Mouse (Mus musculus): ENCODE results near the gene Naa30. TPM values are rescaled to one million over a fixed set of nuclear protein-coding genes. Genes with fewer than 3 reads are reported as not detected.

Naa30 gene
- 6.2 and 6.9 TPM in 2 replicates for polyA plus RNA-seq (2015; fragmentation: Nextera tagmentation; extraction: Ambion mirVana)

DNA sequence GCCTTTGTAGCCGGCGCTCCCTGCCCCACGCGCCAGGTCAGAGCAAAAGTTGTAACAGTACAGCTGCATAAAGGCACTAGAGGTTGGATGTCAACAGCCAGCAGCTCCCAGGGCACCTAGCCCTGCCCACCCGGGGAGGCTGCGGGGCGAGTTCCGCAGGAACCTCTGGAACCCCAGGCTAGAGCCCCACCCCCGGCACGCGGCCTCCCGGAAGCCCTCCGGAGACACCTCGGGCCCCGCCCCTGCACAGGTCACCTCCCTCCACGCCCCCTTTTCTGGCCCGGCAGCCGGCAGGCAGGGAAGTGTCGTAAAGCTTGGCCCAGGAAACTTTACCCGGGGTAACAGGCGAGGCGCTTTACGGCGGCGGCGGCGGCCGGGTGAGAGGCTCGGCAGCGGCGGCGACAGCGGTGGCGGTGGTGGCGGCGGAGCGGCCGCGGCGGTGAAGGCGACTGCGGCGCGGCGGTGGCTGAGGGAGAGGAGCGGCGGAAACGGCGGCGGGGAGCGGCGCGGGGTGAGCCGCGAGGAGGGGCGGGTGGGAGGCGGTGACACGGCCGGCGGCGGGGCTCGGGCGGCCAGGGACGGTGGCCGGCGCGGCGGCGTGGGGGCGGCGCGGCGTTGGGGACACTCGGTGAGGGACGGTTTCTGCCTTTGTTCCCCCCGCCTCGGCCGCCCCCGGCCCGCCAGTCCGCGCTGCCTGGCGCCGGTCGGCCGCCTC is at the start of gene Naa30:
Gene Naa30, plus strand, starts transcription at position 360 of the 715 bp plus-strand sequence.
- no peaks in the 10 kb centered on the region for H3K9me3 ChIP-seq (ENCODE audit: control insufficient read depth, low read length)
- peak within 1 kb of the TSS; percentile 69 for H3K4me2 ChIP-seq (replicated peaks; ENCODE audit: low read depth)
- peak; percentile 99 for DNase-seq (ENCODE audit: low spot score)
- no peaks in the 10 kb centered on the region for H3K27me3 ChIP-seq (ENCODE audit: control insufficient read depth, insufficient read depth, low read length)
- under 1% methylated on average over 48 of the region's 86 CpGs for WGBS
- TF ChIP-seq EP300 (optimal IDR thresholded peaks at IDR 0.05) (no peak), CTCF (IDR thresholded peaks at IDR 0.05; ENCODE audit: low read depth) (no peak)
- H3K9ac ChIP-seq (ENCODE audit: low read length) = peak within 1 kb of the TSS; percentile 91
- H3K4me3 ChIP-seq (ENCODE audit: low read depth, low read length) = peak within 1 kb of the TSS; percentile 86
- peak; percentile 95 for ATAC-seq (ENCODE audit: low FRiP score, low TSS enrichment)
- H3K36me3 ChIP-seq (ENCODE audit: control insufficient read depth, insufficient read depth, low read length) = no peaks in the 10 kb centered on the region
- peak within 1 kb of the TSS; percentile 89 for H3K27ac ChIP-seq (replicated peaks)
- H3K4me1 ChIP-seq (replicated peaks; ENCODE audit: control insufficient read depth, insufficient read depth) = peaks cover 6% of the 10 kb centered on the region; the same call in 1 of the 2 replicates

DNA sequence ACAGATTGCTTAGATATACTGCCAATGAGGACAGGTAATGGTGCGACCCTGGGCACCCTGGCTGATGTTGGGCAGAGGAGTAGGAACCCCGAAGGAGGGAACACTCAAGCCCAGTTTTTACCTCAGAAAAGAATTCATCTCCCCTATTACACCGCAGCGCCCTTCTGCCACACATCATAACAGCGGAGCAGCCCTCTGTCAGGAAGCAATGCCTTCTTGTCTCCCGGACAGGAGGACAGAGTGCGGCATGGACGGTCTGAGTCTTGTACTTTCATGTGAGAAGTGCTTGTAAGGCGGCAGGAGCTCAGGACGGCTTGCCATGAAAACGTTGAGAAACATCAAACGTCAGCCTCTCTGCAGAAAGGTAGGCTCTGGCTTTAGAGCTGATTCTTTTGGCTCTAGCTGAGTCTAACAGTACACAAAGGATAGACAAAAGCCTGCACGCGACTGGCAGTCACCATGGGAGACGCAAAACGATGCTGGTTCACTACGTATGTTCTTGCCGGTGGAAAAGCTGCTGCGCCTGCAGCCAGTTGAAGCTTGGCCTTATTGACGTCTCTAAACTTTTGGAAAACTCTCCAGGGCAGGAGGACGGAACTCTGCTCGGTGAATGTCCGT is 44.8 kb upstream of the Naa30 start:
- 70% methylated on average over 23 of the region's 23 CpGs for WGBS
- no peak overlapping the region for H3K9ac ChIP-seq (ENCODE audit: low read length)
- no peaks in the 10 kb centered on the region for H3K9me3 ChIP-seq (ENCODE audit: control insufficient read depth, low read length)
- H3K36me3 ChIP-seq (ENCODE audit: control insufficient read depth, insufficient read depth, low read length) = no peaks in the 10 kb centered on the region
- H3K4me1 ChIP-seq (replicated peaks; ENCODE audit: control insufficient read depth, insufficient read depth) = no peaks in the 10 kb centered on the region
- no peak overlapping the region for H3K4me2 ChIP-seq (replicated peaks; ENCODE audit: low read depth)
- H3K27me3 ChIP-seq (ENCODE audit: control insufficient read depth, insufficient read depth, low read length) = no peaks in the 10 kb centered on the region
- DNase-seq (ENCODE audit: low spot score) (no peak), ATAC-seq (ENCODE audit: low FRiP score, low TSS enrichment) (no peak)
- no peak overlapping the region for H3K4me3 ChIP-seq (ENCODE audit: low read depth, low read length)
- H3K27ac ChIP-seq (replicated peaks) = no peak overlapping the region
- TF ChIP-seq CTCF (IDR thresholded peaks at IDR 0.05; ENCODE audit: low read depth) = no peak

DNA sequence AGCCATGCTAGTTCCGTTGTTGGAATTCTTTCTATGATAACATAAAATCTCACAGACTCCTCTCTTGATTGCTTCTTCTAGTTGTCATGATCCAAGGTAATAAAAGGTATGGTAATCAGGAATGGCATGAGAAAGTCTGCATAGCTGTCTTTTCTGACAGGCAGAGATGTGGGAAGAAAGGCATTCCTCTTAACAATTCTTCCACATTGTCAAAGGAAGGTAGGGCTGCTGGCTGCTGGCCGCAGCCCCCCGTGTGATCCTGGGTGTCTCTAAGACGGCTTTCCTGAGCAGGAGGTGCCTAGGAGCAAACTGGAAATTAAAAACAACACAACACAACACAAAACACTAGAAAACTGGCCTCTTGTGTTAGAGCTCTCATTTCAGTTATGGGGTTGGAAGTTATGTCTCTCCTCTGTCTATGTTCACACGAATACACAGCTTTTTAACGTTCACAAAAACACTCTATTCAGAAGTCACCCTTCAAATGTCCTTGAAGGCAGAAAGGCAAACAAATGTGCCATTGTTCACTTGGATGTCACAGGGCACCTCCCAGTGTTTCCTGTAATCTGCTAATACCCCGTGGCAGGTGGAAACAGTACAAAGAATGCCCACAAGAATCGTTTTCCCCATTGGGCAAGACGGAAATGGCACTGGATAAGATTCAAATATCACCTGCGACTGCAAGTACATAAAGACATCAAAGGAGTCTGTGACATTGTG is 43.3 kb upstream of the Naa30 start:
- Histone ChIP-seq H3K4me1 (replicated peaks; ENCODE audit: control insufficient read depth, insufficient read depth) (no peaks in the 10 kb centered on the region), H3K9me3 (ENCODE audit: control insufficient read depth, low read length) (no peaks in the 10 kb centered on the region), H3K9ac (ENCODE audit: low read length) (no peak overlapping the region), H3K27me3 (ENCODE audit: control insufficient read depth, insufficient read depth, low read length) (no peaks in the 10 kb centered on the region), H3K4me2 (replicated peaks; ENCODE audit: low read depth) (no peak overlapping the region), H3K27ac (replicated peaks) (no peak overlapping the region), H3K36me3 (ENCODE audit: control insufficient read depth, insufficient read depth, low read length) (no peaks in the 10 kb centered on the region), H3K4me3 (ENCODE audit: low read depth, low read length) (no peak overlapping the region)
- ATAC-seq (ENCODE audit: low FRiP score, low TSS enrichment) (peak; percentile 77), DNase-seq (ENCODE audit: low spot score) (peak; percentile 24)
- 53% methylated on average over 10 of the region's 10 CpGs for whole genome bisulfite sequencing
- TF ChIP-seq CTCF (IDR thresholded peaks at IDR 0.05; ENCODE audit: low read depth) (no peak), EP300 (optimal IDR thresholded peaks at IDR 0.05) (no peak)

DNA sequence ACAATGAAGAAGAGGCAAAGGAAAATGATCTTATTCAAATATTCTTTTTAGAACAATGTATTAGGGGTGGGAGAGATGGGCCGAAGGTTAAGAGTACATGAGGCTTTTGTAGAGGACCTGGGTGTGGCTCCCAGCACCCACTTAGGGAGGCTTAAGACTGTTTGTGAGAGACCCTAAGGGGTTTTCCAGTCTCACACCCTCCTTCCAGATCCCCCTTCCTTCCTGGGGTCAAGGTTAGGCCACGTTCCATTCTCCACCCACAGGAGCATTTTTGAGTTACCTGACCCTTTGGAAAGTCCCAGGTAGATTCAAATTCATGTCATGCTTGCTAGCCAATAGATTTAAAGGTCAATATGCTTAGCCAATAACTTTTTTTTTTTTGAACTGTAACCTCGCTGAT is 39.6 kb upstream of the Naa30 start:
- Histone ChIP-seq H3K4me1 (replicated peaks; ENCODE audit: control insufficient read depth, insufficient read depth) (no peaks in the 10 kb centered on the region), H3K27me3 (ENCODE audit: control insufficient read depth, insufficient read depth, low read length) (no peaks in the 10 kb centered on the region), H3K9ac (ENCODE audit: low read length) (no peak overlapping the region), H3K4me2 (replicated peaks; ENCODE audit: low read depth) (no peak overlapping the region), H3K27ac (replicated peaks) (no peak overlapping the region), H3K9me3 (ENCODE audit: control insufficient read depth, low read length) (no peaks in the 10 kb centered on the region), H3K36me3 (ENCODE audit: control insufficient read depth, insufficient read depth, low read length) (no peaks in the 10 kb centered on the region), H3K4me3 (ENCODE audit: low read depth, low read length) (no peak overlapping the region)
- DNase-seq (ENCODE audit: low spot score) = no peak
- TF ChIP-seq EP300 (optimal IDR thresholded peaks at IDR 0.05) (no peak), CTCF (IDR thresholded peaks at IDR 0.05; ENCODE audit: low read depth) (no peak)
- WGBS = 68% methylated on average over 3 of the region's 3 CpGs
- ATAC-seq (ENCODE audit: low FRiP score, low TSS enrichment) = no peak

DNA sequence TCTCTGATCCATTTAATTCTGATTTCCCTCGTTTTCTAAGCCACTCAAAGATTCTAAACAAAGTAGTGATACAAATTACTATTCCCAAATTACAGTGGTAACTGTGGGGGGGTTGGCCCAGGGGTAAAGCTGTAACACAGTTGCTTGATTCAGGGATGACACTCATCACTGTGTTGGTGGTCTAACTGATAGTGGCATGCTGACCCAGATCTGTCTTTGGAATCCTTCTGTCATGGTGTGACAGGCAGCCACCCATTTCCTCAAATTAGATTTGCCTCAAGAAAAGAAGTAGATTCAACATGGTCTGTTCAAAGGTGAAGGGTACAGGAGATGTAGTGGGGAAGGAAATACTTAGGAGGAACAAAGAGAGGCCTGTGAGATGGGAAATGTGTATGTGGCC is 33.9 kb upstream of the Naa30 start:
- TF ChIP-seq CTCF (IDR thresholded peaks at IDR 0.05; ENCODE audit: low read depth) = no peak
- TF ChIP-seq EP300 (optimal IDR thresholded peaks at IDR 0.05) = no peak
- Histone ChIP-seq H3K27ac (replicated peaks) (no peak overlapping the region), H3K9me3 (ENCODE audit: control insufficient read depth, low read length) (no peaks in the 10 kb centered on the region), H3K4me1 (replicated peaks; ENCODE audit: control insufficient read depth, insufficient read depth) (no peaks in the 10 kb centered on the region), H3K9ac (ENCODE audit: low read length) (no peak overlapping the region), H3K4me3 (ENCODE audit: low read depth, low read length) (no peak overlapping the region), H3K4me2 (replicated peaks; ENCODE audit: low read depth) (no peak overlapping the region), H3K36me3 (ENCODE audit: control insufficient read depth, insufficient read depth, low read length) (no peaks in the 10 kb centered on the region), H3K27me3 (ENCODE audit: control insufficient read depth, insufficient read depth, low read length) (no peaks in the 10 kb centered on the region)
- ATAC-seq (ENCODE audit: low FRiP score, low TSS enrichment) = no peak
- 73% methylated on average over 1 of the region's 1 CpGs for WGBS
- no peak for DNase-seq (ENCODE audit: low spot score)
